Mouse (Mus musculus): ENCODE measurements at regions not wholly inside any gene's neighbourhood (a gene's known extent, or its start where the extent isn't known, plus 50 kb on each side); places are given as distances from the start of the nearest gene placed in this dataset.

GRCm38 (mm10) chr17:42169391-42170018, 146.2 kb upstream of the Ptchd4 start:
- DNase-seq (ENCODE audit: low read depth): no peak
- TF ChIP-seq CTCF (IDR thresholded peaks at IDR 0.05; ENCODE audit: borderline replicate concordance, extremely low read depth, insufficient read depth, insufficient read length): no peak
- TF ChIP-seq POLR2A (IDR thresholded peaks at IDR 0.05; ENCODE audit: borderline replicate concordance, extremely low read depth, insufficient read depth, insufficient read length, poor library complexity, severe bottlenecking): no peak

GRCm38 (mm10) chr17:42188531-42188930, 127.2 kb upstream of the Ptchd4 start:
- TF ChIP-seq POLR2A (IDR thresholded peaks at IDR 0.05; ENCODE audit: borderline replicate concordance, extremely low read depth, insufficient read depth, insufficient read length, poor library complexity, severe bottlenecking) (no peak), CTCF (IDR thresholded peaks at IDR 0.05; ENCODE audit: borderline replicate concordance, extremely low read depth, insufficient read depth, insufficient read length) (no peak)
- no peak for DNase-seq (ENCODE audit: low read depth)

- DNase-seq (ENCODE audit: low read depth): peak; percentile 43
- TF ChIP-seq POLR2A (IDR thresholded peaks at IDR 0.05; ENCODE audit: borderline replicate concordance, extremely low read depth, insufficient read depth, insufficient read length, poor library complexity, severe bottlenecking) (no peak), CTCF (IDR thresholded peaks at IDR 0.05; ENCODE audit: borderline replicate concordance, extremely low read depth, insufficient read depth, insufficient read length) (no peak)
These were observed 125.4 kb upstream of the Ptchd4 start for GRCm38 (mm10) chr17:42190206-42190902.
